Mouse (Mus musculus): Measurements from ENCODE around the gene Hyal3. TPM values are rescaled to one million over a fixed set of nuclear protein-coding genes. Genes with fewer than 3 reads are reported as not detected.
A peak's percentile ranks its signal among the peaks of the same experiment; 100 is the strongest.

The Hyal3 gene
- total RNA-seq, 2 experiments from 2014 or later, result 1.4 to 2.9 TPM

DNA sequence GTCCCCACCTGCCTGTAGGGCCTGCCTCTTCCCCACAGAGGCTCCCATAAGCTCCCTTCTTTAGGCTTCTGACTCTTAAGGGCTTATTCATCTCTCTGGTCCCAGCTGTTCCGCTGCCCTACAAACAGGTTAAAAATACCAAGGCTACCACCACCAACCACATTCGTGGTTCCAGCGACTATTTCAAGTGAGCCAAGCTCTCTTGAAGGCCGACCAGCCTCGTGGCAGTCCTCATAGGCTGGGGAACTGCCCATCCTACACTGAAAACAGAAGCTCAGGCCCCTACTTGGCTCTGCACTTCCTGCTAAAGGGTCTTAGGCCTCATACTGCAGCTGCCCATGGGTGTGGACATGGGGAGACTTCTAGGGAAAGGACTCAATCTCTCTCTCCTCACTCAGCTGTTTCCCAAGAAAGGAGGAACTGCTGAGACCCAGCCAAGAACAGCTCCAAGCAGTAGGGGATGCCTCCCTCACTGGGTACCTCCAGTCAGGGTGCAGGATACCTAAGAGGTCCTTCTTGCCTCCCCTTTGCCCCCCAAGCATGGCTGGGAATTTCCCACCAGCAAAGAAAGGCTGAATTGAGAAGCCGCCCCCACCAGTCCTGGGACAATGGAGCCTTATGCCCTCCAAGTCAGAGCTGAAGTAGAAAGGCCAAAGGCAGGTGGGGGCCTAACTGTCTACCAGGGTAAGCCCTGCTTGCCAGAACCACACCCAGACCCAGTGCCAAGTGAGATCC is 31.0 kb downstream of the Hyal3 start:
- ATAC-seq (replicated peaks; ENCODE audit: low FRiP score, poor library complexity, severe bottlenecking), result no peak

GRCm38 (mm10) chr9:107612191-107612944 is 31.8 kb downstream of the Hyal3 start:
- ATAC-seq (replicated peaks; ENCODE audit: low FRiP score, poor library complexity, severe bottlenecking), result peak; percentile 90

DNA sequence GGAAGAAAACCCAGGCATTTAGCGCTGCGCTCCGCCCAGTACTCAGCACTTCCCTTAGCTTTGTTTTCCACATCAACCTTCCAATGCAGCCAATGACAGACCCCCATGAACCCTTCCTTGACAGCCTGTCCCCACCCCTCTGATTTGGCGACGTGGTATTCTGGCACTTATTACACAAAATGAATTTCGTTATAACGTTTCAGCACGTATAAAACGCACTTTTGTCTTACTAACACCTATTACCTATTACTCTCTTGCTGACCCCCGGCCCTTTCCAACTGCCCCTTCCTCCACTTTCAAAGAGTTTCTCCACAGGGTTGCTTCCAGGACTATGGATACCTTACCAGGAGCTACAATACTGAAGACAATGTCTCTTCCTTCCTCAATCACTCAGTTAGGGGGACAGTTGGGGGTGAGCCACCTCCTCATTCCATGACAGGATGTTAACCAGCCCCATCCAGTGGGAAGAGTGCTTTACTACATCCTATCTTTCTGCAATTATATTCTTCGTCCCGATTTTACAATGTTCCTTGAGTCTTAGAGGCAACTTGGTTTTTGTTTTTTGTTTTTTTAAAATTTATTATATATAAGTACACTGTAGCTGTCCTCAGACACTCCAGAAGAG is 32.4 kb downstream of the Hyal3 start:
- no peak for ATAC-seq (replicated peaks; ENCODE audit: low FRiP score, poor library complexity, severe bottlenecking)

DNA sequence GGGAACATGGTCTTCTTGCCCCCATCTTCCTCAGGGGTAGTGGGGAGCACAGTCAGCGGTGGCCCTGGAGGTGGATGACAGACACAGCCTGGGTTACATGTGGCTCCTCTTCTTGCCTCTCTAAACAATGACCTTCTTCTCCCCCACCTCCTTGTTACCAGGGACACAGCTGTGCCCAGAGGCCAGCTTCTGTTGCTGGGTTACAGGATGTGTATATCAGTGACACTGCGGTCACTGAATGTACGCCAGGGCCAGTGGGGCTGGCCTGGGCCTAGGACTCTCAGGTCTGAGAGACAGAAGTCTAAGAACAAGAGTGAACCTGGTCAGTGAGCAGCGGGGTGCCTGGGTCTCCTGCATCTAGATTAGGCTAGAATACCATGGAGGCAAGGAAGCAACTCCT is 34.4 kb downstream of the Hyal3 start:
- ATAC-seq (replicated peaks; ENCODE audit: low FRiP score, poor library complexity, severe bottlenecking), result no peak

- ATAC-seq (replicated peaks; ENCODE audit: low FRiP score, poor library complexity, severe bottlenecking), result no peak
These were observed 36.8 kb downstream of the Hyal3 start for GRCm38 (mm10) chr9:107617461-107617860.

- ATAC-seq (replicated peaks; ENCODE audit: low FRiP score, poor library complexity, severe bottlenecking), result no peak
These were observed 37.5 kb downstream of the Hyal3 start for GRCm38 (mm10) chr9:107618098-107618497.

- ATAC-seq (replicated peaks; ENCODE audit: low FRiP score, poor library complexity, severe bottlenecking), result no peak
These were observed 38.3 kb downstream of the Hyal3 start for GRCm38 (mm10) chr9:107618778-107619545.

DNA sequence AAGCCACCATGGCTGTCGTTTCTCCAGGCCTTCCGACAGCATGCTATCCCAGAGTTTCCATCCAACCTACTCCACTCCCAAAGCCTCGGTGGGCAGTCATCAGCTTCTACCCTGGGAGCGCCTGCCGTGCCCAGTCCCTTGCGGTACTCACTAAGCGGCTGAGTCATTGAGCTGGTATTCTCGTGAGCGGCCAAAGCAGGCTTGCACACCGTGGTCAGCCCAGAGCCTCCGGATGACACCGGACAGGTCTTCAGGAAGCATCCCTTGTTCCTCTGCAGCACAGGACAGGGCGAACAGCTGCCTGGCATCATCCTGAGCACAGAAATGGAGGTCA is 38.9 kb downstream of the Hyal3 start:
- no peak for ATAC-seq (replicated peaks; ENCODE audit: low FRiP score, poor library complexity, severe bottlenecking)

DNA sequence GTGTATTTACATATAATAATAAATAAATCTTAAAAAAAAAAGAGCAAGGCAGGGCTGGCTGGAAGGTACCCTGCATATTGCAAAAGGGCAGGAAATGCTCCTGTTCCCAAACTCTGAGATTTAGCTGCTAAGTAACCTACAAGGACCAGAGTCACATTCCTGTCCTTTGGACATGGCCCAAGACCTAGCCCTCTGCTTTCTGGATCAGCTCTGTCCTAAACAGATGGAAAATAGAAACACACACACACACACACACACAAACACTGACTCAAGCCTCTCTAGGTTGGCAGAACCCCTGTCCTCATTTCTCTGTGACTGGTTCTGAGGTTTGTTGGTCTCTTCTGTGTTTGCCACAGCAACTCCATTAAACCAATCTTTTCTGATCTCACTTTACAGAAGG is 40.3 kb downstream of the Hyal3 start:
- no peak for ATAC-seq (replicated peaks; ENCODE audit: low FRiP score, poor library complexity, severe bottlenecking)

- no peak for ATAC-seq (replicated peaks; ENCODE audit: low FRiP score, poor library complexity, severe bottlenecking)
These were observed 43.9 kb downstream of the Hyal3 start for GRCm38 (mm10) chr9:107624539-107624938.

DNA sequence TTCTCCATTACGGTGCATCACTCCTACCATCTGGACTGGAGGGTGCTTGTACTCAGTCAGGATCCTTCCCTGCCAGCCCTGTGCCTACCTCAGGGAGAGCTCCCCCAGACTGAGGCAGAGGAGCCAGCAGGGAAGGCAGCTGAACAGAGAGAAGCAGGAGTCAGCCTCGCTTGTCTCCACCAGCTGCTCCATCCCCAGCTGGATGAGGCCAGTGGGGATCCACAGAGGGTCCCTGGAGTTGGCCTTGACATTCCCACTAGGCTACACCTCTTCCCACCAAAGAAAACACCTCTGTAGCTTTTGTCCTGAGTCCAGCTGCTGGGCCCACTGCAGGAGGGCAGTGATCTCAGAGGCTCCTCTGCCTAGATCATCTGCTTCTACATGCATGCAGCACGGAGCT is 44.3 kb downstream of the Hyal3 start:
- no peak for ATAC-seq (replicated peaks; ENCODE audit: low FRiP score, poor library complexity, severe bottlenecking)

DNA sequence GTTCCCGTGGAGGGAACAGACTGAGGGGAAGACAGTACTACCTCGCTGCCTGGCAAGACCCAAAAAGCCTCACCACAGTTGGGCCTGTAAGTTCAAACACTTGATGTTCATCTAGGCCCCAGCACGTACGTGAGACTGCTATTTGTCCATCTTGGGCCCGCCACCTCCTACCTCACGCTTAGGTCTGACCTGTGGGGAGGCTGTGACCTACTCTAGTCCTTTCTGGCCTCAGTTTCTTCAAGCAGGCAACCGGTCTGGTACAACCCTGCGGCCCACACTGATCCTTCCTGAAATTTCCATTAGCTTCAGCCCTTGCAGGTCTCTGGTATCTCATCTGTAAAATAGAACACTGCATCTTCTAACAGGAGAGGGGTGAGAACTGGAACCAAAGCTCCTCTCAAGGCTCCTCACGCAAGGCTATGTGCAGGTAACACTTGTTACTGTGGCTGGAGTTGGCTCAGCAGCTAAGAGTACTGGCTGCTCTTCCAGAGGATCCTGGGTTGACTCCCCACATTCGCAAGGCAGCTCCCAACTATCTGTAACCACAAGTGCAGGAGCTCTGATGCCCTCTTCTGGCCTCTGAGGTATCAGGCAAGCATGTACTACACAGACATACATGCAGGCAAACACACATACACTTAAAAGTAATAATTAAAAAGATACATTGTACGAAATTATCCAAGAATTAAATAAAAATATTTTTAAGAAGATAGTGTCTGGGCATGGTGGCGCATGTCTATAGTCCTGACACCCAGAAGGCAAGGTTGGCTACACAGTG is 44.9 kb downstream of the Hyal3 start:
- ATAC-seq (replicated peaks; ENCODE audit: low FRiP score, poor library complexity, severe bottlenecking), result no peak

DNA sequence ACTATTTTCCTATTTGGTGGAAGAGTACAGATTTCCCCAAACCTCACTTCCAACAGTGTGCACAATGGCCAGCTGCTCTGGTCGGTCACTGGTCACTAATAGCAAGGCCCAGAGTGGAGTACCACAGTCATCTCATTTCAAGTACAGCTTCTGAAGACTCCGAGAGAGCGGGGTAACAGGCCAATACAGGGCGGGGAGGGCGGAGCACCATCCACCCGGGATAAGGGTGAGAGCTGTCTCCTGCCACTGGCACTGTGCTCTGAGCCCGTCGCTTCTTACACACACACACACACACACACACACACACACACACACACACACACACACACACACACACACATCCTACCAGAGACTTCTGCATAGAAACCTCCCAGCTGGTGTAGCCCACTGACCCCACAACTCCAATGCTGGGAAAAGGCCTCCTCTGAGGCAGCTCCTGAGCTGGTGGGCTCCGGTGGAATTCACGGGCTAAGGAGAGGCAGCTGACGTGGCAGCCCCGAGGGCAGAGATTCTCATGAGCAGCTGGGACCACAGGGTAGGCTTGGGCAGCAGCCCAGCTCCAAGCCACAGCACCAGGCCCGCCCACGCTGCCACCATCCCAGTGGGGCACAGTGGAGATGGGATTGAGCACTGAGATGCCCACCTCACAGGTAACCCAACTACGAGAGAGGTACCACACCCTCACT is 45.7 kb downstream of the Hyal3 start:
- ATAC-seq (replicated peaks; ENCODE audit: low FRiP score, poor library complexity, severe bottlenecking), result peak; percentile 27; the same call in 1 of the 2 replicates

- peak; percentile 56 for ATAC-seq (replicated peaks; ENCODE audit: low FRiP score, poor library complexity, severe bottlenecking)
These were observed 46.2 kb downstream of the Hyal3 start for GRCm38 (mm10) chr9:107626844-107627277.

- no peak for ATAC-seq (replicated peaks; ENCODE audit: low FRiP score, poor library complexity, severe bottlenecking)
These were observed 47.0 kb downstream of the Hyal3 start for GRCm38 (mm10) chr9:107627387-107628255.

DNA sequence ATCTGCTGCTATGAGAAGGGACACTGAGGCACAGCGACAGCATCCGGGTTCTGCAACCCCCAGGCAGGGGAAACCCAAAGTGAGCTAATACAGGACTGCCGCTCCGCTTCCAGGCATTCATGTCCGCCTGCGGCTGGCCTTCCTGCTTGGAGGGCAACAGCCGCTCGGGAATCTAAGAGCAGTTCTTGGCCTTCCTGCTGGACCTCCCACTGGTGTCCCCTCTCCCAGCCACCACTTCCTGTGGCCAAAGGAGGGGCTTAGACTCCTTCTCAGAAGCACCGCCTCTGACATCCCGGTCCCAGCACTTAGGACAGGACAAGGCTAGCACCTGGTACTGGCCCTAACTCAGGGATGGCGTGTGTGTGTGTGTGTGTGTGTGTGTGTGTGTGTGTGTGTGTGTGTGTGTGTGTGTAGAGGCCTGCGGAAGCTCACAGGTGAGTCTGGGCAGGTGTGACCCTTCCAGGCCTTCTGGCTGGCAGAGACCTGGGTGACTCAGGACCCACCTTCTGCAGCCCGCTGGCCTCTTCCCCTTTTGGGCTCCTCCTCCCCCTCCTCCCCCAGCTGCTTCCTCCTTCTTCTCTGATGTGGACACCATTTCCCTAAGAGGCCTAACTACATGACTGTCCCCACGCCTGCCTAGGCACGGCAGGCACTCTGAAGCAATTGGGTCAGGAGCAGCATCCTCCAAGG is 48.2 kb downstream of the Hyal3 start:
- no peak for ATAC-seq (replicated peaks; ENCODE audit: low FRiP score, poor library complexity, severe bottlenecking)

GRCm38 (mm10) chr9:107629411-107629730 is 48.8 kb downstream of the Hyal3 start:
- no peak for ATAC-seq (replicated peaks; ENCODE audit: low FRiP score, poor library complexity, severe bottlenecking)
